Mouse (Mus musculus) c-Kit-positive CD71-positive TER-119-negative erythroid progenitor cells, embryonic 14.5 days (primary cell): ENCODE data around the gene Snf8.

Experiments
- DNase-seq: peaks from one replicate; pipeline ENCODE4 v3.0.0-alpha.2; 2013; ENCODE audit warnings: low read depth

Snf8 gene

DNA sequence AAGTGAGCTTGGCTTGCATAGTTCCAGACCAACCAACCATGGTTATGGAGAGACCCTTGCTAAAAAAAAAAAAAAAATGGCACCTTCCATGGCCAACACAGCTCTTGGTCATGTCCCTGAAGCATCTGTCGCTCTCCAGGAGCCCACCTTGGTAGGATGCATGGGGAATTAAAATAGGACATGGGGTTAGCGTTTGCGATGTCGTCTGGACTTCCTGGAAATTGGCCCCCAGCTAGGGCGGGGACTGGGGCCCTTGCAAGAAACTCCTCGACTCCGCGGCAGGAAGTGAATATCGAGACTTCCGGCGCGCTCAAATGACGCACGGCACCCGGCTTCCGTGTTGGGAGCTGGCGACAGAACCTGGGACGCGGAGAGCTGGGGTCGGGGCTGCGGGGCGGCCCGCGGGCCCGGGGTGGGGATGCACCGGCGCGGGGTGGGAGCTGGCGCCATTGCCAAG lies at the start of gene Snf8:
Gene Snf8 (plus strand): TSS at position 290 of the 457 bp plus-strand sequence.
- DNase-seq: peak; percentile 89

DNA sequence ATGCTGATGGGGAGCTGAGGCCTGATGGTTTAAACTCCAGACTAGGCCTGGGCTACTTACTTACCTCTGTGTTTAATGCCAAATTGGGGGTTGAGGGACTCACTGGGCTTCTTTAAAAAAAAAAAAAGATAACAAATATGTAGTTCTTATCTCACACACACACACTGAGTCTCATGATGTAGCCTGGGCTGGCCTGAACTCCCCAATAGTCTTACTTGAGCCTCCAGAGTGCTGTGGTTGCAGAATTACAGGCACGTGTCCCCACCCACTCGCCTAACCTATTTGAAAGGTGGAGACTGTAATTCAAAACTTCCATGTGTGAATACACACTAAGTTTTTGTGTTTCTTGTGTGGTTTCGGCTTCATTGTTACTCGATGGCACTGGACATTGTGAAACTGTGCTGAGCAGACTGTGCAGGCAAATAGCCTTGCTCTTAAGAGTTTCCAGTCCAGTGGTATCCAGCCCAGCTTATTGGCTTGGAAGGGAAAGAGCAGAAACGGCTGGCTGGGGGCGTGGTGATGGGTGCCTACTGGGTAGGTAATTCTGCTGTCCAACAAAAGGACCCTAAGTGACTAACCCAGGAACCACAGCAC lies 46.7 kb upstream of the Snf8 start:
- DNase-seq: peak; percentile 71

GRCm38 (mm10) chr11:95988533-95988932 lies 46.2 kb upstream of the Snf8 start:
- no peak for DNase-seq

DNA sequence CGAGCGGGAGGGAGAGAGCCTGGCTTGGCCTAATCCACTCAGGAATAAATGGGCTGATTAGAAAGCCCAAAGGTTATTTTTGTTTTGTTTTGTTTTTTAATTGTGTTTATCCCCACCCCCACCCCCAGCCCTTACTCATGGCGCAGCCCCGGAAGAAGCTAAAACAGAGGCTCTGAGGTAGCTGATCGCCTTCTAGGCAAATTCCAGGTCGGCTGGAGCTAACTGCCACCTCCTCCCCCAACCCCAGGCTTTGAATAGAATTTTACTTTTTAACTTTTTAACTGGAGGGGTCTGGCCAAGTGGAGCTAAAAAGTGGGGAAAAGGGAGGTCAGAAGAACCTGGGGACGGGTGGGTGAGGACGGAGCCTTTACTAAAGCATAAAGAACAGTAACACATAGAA lies 44.8 kb upstream of the Snf8 start:
- no peak for DNase-seq

GRCm38 (mm10) chr11:95990431-95990830 lies 44.3 kb upstream of the Snf8 start:
- DNase-seq: no peak

- DNase-seq: no peak
These were observed 43.6 kb upstream of the Snf8 start for GRCm38 (mm10) chr11:95990886-95991708.

DNA sequence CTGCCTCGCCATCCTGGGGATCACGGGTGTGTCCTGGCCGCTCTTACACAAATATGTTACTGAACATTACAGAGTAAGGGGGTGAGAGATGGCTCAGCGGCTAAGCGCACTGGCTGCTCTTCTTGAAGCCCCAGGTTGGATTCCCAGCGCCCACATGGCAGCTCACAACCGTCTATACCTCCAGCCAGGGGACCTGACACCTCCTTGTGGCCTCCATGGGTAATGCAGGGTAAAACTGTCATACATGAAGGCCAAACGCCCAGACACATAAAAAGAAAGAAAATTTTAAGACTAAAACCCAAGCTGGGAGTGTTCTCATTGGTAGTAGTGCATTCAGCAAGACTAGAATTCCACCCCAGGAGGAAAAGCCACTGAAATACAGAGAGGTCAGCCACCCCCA lies 40.5 kb upstream of the Snf8 start:
- DNase-seq: no peak

DNA sequence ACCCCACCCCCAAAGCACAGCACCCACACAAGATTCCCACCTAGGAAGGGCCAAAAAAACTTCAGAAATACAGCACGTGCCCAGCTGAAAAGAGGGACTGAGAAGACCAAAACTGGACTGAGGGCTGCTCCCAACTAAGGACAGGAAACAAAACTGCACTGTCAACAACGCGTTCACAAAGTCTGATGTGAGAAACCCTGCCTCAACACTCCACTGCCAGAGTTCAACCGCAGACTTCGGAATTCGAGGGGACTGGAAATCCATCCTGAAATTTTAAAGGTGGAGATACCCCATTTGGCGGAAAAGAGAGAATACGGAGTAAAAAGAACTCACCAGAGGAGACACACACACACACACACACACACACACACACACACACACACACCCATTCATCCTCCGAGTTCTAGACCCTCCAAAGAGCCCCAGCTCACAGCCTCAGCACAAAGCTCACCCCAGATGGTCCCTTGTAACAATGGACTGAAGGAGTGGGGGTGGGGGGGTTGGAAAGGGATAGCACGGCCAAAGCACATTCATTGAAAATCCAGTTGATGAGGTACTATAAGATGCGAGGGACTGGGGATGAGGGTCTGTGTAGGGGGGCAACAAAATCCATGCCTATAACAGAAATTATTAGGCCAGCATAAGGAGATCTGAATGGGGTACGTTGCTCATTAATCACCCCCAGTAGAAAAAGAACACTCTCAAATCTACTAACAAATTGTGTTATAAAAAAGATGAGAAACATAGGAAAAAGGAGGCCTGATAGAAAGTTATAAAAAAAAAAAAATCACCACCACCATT lies 31.4 kb upstream of the Snf8 start:
- DNase-seq: no peak

- DNase-seq: no peak
These were observed 30.5 kb upstream of the Snf8 start for GRCm38 (mm10) chr11:96003969-96004792.

GRCm38 (mm10) chr11:96004793-96005402 lies 29.8 kb upstream of the Snf8 start:
- DNase-seq: no peak

DNA sequence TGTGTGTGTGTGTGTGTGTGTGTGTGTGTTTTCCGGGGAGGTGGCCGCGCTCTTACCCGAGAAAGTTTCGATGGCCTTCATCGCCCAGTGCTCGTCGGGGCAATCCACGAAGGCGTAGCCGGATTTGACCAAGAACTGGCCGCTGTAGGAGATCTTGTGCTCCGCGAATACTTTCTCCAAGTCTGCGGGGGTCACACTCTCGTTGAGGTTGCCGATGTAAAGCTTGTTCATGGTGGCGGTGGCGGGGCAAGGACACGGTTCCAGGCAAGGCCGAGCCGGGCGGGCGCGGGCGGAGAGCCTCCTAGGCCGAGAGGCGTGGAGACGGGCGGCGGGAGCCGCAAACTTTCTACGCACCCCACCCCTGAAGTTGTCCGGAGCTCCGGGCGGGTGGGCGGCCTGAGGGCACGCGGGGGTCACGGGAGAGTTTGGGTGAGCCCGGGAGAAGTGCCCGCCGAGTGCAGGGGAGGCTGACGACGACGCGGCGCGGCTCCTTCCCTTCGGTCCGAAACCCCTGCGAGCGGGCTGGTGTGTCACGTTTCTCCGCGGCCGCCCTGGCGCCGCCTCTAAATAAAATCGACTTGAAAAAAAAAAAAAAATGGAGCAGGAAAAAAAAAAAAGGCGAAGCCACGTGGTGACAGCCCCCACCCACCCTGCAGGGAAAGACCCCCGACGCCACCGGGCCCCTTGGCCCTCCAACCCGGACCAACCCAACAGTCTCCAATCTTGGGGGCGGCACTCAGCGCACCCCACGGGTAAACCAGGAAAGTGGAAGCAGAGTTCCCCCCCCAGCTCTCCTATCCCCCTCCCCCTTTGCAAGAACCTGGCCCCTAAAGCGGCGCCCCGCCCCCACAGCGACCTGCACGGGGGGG lies 29.0 kb upstream of the Snf8 start, which contains the start of gene Igf2bp1:
Gene Igf2bp1 (minus strand): TSS at position 538 of the 869 bp plus-strand sequence.
- DNase-seq: no peak

GRCm38 (mm10) chr11:96006367-96006851 lies 28.3 kb upstream of the Snf8 start:
- no peak for DNase-seq

- no peak for DNase-seq
These were observed 27.7 kb upstream of the Snf8 start for GRCm38 (mm10) chr11:96006852-96007515.

DNA sequence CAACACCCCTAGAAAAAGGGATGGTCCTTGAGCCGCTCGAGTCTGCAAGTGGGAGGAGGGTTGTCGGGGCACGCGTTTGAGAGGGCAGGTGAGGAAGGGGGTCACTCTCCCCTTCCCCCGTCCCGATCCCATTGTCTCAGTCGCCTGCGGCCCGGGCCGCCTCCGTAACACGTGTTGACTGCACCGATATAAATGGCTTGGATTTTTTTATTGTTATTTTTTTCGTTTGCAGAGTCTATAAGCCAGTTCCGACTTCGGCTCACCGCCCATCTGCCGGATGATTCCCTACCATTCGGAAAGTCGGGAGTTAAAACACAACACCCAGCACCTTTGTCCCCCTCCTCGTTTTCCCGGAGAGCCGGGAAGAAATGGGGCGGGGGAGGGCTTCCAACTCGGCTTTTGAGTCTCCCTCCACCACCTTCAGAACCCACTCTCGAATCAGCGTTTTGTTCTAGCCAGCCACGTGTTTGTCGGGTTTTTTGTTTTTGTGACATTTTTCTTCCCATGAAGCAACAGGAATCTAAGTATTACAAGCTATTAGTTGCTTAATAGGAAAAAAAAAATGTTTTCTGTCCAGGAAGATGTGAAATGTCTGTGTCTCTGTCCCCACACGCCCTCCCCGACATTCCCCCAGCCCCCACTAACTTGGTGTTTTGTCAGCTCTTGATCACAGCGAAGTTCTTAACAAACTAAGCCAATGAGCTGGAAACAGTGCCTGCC lies 27.0 kb upstream of the Snf8 start:
- no peak for DNase-seq

- DNase-seq: no peak
These were observed 25.9 kb upstream of the Snf8 start for GRCm38 (mm10) chr11:96008827-96009226.

DNA sequence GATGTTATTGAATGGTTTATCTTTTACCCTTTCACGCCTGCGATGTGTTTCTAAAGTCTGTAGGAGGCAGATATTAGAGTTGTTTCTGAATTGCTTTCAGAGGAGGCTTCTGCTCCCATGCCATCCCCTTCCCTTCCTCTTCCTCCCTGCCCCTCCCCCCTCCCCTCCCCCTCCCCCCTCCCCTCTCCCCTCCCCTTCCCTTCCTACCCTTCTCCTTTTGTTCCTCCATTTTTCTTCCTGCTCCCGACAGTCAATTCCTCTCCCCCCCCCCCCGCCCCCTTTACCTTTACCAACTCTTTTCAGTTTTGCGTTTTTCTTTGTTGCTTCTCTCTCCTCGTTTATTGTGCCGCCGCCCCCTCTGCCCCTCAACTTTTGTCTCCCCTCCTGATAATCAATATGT lies 22.7 kb upstream of the Snf8 start:
- DNase-seq: no peak

GRCm38 (mm10) chr11:96015421-96015820 lies 19.3 kb upstream of the Snf8 start:
- DNase-seq: no peak

DNA sequence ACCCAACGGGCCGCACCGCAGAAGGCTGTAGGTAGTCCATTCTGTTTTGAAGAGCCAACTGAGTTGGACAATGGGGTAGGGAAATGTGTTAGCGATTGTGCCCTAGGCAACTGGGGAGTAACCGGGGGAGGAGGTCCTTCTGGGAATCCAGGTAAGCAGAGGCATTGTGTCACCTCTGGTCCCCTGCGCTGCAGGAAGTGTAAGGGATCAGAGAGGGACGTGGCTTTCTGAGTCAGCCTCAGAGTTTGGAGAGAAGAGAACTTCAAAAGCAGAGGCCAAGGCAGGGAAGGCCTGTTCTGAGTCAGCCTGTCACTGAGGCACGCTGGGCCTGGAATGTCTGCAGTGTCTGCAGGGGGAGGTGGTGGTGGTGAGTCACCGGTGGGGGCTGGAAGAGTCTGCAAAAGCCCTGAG lies 16.7 kb upstream of the Snf8 start:
- no peak for DNase-seq

GRCm38 (mm10) chr11:96020622-96021021 lies 14.1 kb upstream of the Snf8 start:
- no peak for DNase-seq
